Mouse (Mus musculus) c-Kit-positive CD71-positive TER-119-negative erythroid progenitor cells, embryonic 14.5 days (primary cell): ENCODE data around the gene Ripk4.

Source experiments
- DNase-seq: peaks from one replicate; pipeline ENCODE4 v3.0.0-alpha.2; 2013; ENCODE audit warnings: low read depth

The Ripk4 gene

DNA sequence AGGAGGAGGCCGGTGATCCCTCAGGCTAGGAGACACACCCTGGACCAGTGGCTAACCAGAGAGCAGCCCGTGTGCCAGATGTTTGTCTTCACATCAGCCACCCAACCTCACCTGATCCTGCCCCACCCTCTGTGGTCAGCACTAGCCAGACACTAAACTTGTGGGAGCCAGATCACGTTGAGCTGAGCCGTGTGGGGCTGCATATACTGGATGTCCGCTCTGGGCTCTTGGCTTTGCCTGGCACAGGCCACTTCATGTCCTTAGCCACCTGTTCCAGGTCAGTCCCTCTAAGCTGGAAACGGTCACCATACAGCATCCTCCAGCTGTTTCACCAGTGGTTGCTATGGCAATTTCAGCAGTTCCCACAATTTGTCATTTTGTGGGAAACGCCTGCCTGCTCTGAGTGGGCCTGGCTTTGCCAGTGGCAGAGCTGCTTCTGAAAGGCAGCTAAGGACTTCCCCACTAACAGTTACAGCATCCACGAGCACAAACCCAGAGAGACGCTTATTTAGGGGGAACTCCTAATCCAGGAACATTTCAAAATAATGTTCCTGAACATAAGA is 28.7 kb downstream of the Ripk4 start:
- no peak for DNase-seq

DNA sequence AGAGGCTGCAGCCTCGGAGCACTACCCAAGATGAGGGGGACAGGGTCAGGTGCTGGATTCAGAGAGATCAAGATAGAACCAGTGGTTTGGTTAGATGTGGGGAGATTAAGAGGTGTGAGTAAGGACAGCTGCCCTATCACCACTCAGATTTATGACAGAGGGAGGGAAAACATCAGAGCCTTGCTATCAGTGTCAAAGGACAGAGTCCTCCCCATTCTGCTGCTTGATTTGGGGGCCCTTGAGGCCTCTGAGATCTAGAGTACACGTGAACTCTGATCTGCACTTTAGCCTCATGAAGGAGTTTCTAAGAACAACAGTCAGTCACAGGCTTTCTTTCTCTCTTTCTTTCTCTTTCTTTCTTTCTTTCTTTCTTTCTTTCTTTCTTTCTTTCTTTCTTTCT is 30.0 kb downstream of the Ripk4 start:
- DNase-seq, result no peak

DNA sequence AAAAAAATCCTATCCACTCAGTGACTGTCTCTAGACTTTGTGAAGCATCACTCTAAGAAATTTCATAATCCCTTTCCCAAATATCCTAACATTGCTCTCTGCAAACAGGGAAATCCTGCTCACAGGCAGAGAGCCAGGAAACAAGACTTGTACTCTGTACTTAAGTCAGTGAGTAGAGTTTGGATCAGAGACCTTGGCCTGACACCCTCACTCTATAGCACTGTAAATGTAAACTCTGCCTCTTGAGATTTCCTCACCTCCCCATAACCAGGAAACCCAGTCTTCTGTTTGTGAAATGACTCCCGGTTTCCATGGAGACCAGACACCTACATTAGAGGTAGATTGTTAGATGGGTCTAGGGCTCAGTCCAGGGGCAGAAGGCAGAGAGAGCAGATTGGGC is 33.3 kb downstream of the Ripk4 start:
- DNase-seq, result no peak

DNA sequence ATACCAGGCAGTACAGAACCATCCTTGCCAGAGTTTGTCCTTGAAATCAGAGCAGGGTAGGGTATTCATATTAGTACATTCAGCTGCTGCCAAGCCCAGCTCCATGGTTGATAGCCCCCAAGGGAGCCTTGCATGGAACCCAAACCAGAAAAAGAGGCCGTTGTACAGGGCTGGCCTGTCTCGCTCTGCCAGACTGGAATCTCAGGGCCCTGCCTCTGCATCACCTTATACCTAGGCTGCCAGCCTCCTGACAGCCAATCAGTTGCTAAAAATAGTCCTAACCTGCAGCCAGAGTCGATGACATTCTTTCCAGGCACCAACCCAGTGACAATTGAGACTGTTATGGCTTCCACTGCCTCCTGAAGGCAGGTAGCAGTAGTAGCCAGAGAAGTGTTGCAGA is 37.2 kb downstream of the Ripk4 start:
- no peak for DNase-seq

DNA sequence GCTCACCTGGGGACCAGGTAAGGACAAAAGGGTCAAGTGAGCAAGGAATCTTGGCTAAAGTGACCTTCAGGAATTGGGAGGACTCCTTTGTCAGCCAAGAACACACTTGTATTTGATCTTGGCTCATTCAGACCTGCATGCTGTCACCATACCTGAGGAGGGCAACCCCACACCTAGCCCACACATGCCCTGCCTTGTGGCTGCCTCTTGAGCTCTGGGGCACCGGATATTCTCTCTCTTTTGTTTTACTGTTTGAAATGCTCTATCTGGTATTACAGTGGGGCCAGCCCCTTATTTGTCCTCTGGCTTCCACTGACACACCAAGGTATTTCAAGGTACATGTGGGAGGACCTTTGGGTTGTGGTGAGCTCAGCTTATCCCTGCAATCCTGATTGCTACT is 43.5 kb downstream of the Ripk4 start:
- no peak for DNase-seq

DNA sequence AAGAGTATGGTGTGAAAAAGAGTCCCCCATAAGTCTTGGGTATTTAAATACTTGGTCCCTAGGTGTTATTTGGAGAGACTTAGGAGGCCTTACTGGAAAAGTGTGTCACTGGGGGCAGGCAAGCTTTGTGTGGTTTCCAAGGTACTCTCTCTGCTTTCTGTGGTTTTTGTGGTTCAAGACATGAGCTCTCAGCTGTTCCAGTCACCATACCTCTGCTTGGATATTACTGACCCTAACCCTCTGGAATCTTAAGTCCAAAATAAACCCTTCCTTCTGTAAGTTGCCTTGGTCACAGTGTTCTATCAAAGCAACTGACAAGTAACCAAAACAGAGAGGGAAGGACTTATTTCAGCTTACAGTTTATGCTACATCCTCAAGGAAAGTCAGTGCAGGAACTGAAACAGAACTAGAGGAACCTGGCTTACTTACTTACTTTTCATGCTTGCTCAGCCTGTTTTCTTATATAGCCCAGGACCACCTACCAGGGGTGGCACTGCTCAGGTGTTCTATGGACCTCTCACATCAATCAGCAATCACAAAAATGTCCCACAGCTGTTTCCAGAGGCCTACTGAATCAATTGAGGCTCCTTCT is 44.1 kb downstream of the Ripk4 start:
- no peak for DNase-seq

DNA sequence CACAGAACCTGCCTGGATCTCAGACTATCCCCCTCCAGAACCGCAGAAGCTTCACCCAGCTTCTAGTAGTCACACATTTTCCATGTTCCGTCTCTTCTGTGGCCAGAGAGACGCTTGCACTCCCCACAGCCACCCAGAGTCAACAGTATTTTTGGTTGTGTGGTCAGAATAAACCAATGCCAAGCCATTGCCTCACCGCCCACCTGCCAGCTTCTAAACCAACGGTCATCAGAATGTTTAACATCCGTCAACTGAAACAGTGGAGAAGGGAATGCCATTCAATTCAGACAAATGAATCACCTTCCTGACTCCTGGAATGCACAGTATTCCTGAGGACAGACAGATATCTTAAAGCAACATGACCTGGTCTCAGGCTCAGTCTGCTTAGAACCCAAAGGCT is 47.0 kb downstream of the Ripk4 start:
- no peak for DNase-seq

DNA sequence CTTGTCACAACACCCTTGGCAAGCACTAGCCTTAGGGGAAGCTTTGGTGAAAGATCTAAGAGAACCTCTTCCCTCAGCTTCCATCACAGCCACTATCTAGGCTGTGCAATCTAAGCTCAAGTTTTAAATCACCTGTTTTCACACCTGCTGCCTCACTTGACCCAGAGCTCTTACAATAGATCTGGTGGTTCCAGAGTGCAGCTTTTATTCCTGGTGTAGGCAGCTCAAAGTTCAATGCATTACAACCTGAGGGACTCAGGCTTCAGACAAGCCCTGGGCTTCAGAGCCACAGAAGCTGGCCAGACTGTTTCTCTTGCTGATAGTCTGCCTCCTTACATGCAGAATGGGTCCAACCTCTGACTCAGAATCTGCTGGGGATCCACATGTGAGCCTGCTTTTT is 51.5 kb downstream of the Ripk4 start:
- DNase-seq, result no peak

DNA sequence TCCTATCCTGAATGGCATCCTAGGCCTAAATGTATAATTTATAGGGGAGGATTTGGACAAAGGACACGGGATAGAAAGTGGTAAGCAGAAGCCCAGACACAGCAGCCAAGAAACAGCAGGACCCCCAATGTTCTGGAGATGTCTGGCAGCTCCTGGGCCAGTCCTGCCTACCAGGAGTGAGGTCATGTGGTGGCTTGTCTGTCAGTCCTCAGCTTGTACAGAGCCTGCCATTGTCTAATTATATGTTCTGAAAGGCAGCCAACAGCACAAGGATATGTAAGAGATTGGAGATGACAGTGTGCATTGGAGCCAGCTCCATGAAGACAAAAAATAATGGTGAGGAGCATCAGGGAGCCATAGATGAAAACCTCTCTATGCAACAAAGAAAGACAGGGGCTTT is 61.7 kb downstream of the Ripk4 start:
- DNase-seq, result no peak

DNA sequence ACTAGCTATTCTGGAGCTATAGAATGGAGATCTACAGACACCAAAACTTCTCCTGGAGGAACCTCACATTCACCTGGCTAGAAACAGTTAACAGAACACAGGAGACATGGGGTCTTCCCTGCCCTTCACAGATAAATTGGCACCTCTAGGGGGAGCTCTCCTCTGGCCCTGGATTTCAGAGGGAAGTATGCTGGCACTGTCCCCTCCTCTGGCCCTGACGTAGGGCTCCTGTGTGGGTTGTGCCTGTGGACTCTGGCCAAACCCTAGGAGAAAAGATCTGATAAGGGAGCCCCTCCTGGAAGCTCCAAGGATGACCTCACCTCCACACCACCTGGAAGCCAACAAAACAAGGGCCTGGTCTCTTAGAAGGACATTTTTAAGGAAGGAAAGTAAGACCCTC is 65.8 kb downstream of the Ripk4 start:
- peak; percentile 3 for DNase-seq

DNA sequence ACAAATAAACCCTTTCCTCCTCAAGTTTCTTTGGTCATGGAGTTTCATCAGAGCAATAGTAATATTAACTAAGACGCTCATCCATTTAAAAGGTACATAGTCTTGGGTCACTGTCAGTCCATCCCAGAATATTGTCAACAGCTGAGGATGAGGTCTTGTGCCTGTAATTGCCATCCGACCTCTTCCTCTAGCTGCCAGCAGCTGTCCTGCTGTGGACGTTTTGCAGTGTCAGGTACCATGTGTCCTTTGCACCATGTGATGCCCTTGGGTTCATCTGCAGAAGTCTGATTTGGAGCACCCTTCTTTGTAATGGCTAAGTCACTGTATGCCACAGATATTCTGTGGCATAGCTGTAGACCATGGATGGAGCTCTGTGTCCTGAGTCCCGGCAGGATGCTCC is 67.9 kb downstream of the Ripk4 start:
- DNase-seq, result no peak
